Mouse (Mus musculus) lung, postnatal 0 days (tissue): ENCODE measurements around the gene Mast1.

Source experiments
- CTCF ChIP-seq: IDR thresholded peaks from 2 replicates; pipeline ENCODE4 v1.5.1; 2016; ENCODE audit warnings: antibody characterized with exemption, mild to moderate bottlenecking
- EP300 ChIP-seq: IDR thresholded peaks from 2 replicates; pipeline ENCODE4 v1.6.1; 2016; ENCODE audit warnings: antibody characterized with exemption, mild to moderate bottlenecking, control low read depth

- TF ChIP-seq CTCF: no peak
- no peak for TF ChIP-seq EP300
These were observed 37.5 kb upstream of the Mast1 start for GRCm38 (mm10) chr8:84974543-84975142.
